Mouse (Mus musculus): ENCODE data around the gene Ahsa2. TPM values are rescaled to one million over a fixed set of nuclear protein-coding genes. Genes with fewer than 3 reads are reported as not detected.
"Not testable (repeated sequence)": the region's sequence is repeated elsewhere in the genome, so short reads cannot be mapped to it uniquely, and the experiment has no call there.

Gene Ahsa2
- polyA plus RNA-seq, 1 experiment = 34.7 TPM

- TF ChIP-seq POLR2A (IDR thresholded peaks at IDR 0.05; ENCODE audit: borderline replicate concordance, low read depth, low read length) = no peak
- Histone ChIP-seq H3K4me1 (ENCODE audit: control insufficient read depth, insufficient read depth, low read length) (peaks cover 11% of the 10 kb centered on the region), H3K27ac (ENCODE audit: insufficient read depth, low read depth, low read length) (no peak overlapping the region), H3K4me3 (ENCODE audit: insufficient read depth, low read length) (no peak overlapping the region)
Observed at GRCm38 (mm10) chr11:23495231-23495630, 2.6 kb downstream of the Ahsa2 start.

- H3K4me3 ChIP-seq (ENCODE audit: insufficient read depth, low read length) = no peak overlapping the region
- peaks cover 8% of the 10 kb centered on the region for H3K4me1 ChIP-seq (ENCODE audit: control insufficient read depth, insufficient read depth, low read length)
- TF ChIP-seq POLR2A (IDR thresholded peaks at IDR 0.05; ENCODE audit: borderline replicate concordance, low read depth, low read length) (no peak), CTCF (IDR thresholded peaks at IDR 0.05; ENCODE audit: low read depth, low read length) (no peak)
- H3K27ac ChIP-seq (ENCODE audit: insufficient read depth, low read depth, low read length) = no peak overlapping the region
Observed at GRCm38 (mm10) chr11:23492048-23492790, 5.6 kb downstream of the Ahsa2 start.

GRCm38 (mm10) chr11:23489955-23490354 lies 7.9 kb downstream of the Ahsa2 start:
- TF ChIP-seq POLR2A (IDR thresholded peaks at IDR 0.05; ENCODE audit: borderline replicate concordance, low read depth, low read length) (no peak), CTCF (IDR thresholded peaks at IDR 0.05; ENCODE audit: low read depth, low read length) (no peak)
- no peak overlapping the region for H3K4me3 ChIP-seq (ENCODE audit: insufficient read depth, low read length)

GRCm38 (mm10) chr11:23465862-23466261 lies 32.0 kb downstream of the Ahsa2 start:
- H3K4me1 ChIP-seq (ENCODE audit: control insufficient read depth, insufficient read depth, low read length); H3K27ac ChIP-seq (ENCODE audit: insufficient read depth, low read depth, low read length); H3K4me3 ChIP-seq (ENCODE audit: insufficient read depth, low read length): not testable (repeated sequence)

More at GRCm38 (mm10) chr11:23489955-23490354, 7.9 kb downstream of the Ahsa2 start:
- no peaks in the 10 kb centered on the region for H3K4me1 ChIP-seq (ENCODE audit: control insufficient read depth, insufficient read depth, low read length)
- H3K27ac ChIP-seq (ENCODE audit: insufficient read depth, low read depth, low read length) = no peak overlapping the region

Other genes with a start within 250 kb of the Ahsa2 start
- 57.5 and 70.5 TPM in 2 replicates for gene Xpo1, start 242.0 kb downstream of the Ahsa2 start, polyA plus RNA-seq (2012; ENCODE audit: insufficient read depth, insufficient read length, missing spikeins)
- 27.2 and 30.3 TPM in 2 replicates for gene Usp34, start 191.1 kb downstream of the Ahsa2 start, polyA plus RNA-seq (2012; ENCODE audit: insufficient read depth, insufficient read length, missing spikeins)
- 0.87 and 1.1 TPM in 2 replicates for gene 1700093K21Rik, start 23.1 kb upstream of the Ahsa2 start, polyA plus RNA-seq (2012; ENCODE audit: insufficient read depth, insufficient read length, missing spikeins)
- gene 0610010F05Rik, start 135.6 kb upstream of the Ahsa2 start, polyA plus RNA-seq (2012; ENCODE audit: insufficient read depth, insufficient read length, missing spikeins) = 10.8 and 14.9 TPM in 2 replicates
- 15.6 and 16.6 TPM in 2 replicates for gene Pus10, start 167.6 kb upstream of the Ahsa2 start, polyA plus RNA-seq (2012; ENCODE audit: insufficient read depth, insufficient read length, missing spikeins)
- gene Pex13, start 167.9 kb upstream of the Ahsa2 start, polyA plus RNA-seq (2012; ENCODE audit: insufficient read depth, insufficient read length, missing spikeins) = 28.6 and 31.2 TPM in 2 replicates